Mouse (Mus musculus) adrenal gland, adult 10 weeks (tissue): ENCODE results near the gene Ciz1. TPM values are rescaled to one million over a fixed set of nuclear protein-coding genes. Genes with fewer than 3 reads are reported as not detected.

Source experiments
- polyA plus RNA-seq: library from polyadenylated mRNA; stranded (reverse); fragments of 350-450 nt; fragmentation: Illumina TruSeq; extraction: RNeasy Lipid Tissue Mini Kit (QIAGEN cat#74804); gene quantifications from one replicate; pipeline ENCODE4 v1.2.3, GENCODE M21; 2014; ENCODE audit warnings: low read depth, low replicate concordance

Gene Ciz1
- polyA plus RNA-seq: 8.1 TPM

DNA sequence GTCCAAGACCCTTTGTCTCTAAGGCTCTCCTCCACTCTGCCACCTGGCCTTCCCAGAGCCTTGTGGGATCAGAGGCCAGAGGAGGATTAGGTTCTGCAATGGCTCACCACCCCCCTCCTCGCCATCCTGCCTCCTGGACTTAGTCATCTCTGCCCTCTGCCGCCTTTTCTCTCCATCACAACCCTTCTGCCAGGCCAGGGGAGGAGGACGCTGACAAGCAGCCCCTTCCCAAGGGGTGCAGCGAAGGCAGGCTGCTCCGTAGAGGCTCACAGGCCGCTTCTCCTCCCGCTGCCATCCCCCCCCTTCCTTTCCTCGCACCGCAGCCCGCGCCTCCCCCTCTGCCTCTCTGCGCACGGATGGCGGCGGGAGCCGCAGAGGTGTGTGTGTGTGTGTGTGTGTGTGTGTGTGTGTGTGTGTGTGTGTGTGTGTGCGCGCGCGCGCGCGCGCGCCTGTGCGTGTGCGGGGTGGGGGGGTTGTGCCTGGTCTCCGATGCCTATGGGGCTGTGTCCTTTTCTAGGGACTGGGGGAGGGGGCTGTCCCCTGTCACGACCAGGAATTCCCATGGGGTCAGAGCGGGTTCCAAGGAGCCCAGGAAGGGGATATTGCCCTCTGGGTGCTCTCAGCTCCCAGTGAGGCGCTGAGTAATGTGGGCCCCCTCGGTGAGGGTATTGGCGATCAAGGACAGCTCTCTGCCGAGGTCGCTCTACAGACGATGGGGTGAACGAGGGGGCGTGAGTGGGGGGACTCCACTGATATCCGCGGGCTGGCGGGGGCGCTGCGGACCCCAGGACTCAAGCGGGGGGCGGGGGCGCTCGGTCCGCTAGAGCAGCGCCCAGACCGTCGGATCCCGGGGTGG is at the start of gene Ciz1:
Gene Ciz1, plus strand, starts transcription at position 177 of the 856 bp plus-strand sequence.

GRCm38 (mm10) chr2:32353007-32353542 is 948 bp downstream of the Ciz1 start, which contains the start of gene Dnm1:
Dnm1 (minus strand) TSS chr2:32353338.

GRCm38 (mm10) chr2:32381775-32382223 is 29.7 kb downstream of the Ciz1 start, which contains the start of gene 1110008P14Rik:
1110008P14Rik (minus strand) TSS chr2:32381938.

GRCm38 (mm10) chr2:32387706-32388490 is 35.8 kb downstream of the Ciz1 start, which contains the start of gene Lcn2:
Lcn2 (minus strand) TSS chr2:32388252.

DNA sequence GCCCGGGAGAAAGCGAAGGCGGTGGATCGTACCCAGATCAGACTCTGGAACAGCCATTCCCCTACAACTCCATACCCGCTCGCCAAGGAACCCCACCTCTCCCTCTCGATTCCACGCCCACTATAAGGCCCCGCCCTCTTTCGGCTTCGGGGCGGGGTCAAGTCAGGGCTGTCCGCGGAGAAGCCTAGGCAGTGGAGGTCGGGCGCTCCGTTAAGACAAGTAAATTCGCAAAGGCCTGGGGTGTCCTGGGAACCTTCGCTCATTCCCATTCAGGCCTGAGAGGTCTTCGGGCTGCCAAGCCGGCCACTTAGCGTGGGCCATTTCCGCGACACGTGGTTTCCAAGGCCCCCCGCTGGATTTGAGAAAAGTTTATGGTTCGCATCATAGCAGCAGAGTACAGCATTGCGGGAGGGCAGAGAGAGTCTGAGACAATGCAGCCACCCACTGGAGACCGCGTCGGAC is 43.4 kb downstream of the Ciz1 start, which contains the start of gene Ptges2:
Gene Ptges2, plus strand, starts transcription at position 413 of the 462 bp plus-strand sequence.

Other genes starting within 250 kb of the Ciz1 start
- 47.2 TPM for gene Prrc2b, start 201.2 kb upstream of the Ciz1 start, polyA plus RNA-seq
- 13.4 TPM for gene Pomt1, start 115.7 kb upstream of the Ciz1 start, polyA plus RNA-seq
- gene Uck1, start 92.2 kb upstream of the Ciz1 start, polyA plus RNA-seq: 31.3 TPM
- 32.3 TPM for gene Golga2, start 64.9 kb upstream of the Ciz1 start, polyA plus RNA-seq
- 367 TPM for gene Swi5, start 64.3 kb upstream of the Ciz1 start, polyA plus RNA-seq
- gene Dnm1, start 1.0 kb downstream of the Ciz1 start, polyA plus RNA-seq: 2.3 TPM
- 10.9 TPM for gene 1110008P14Rik, start 29.6 kb downstream of the Ciz1 start, polyA plus RNA-seq
- gene Lcn2, start 35.9 kb downstream of the Ciz1 start, polyA plus RNA-seq: not detected
- 4.5 TPM for gene Ptges2, start 43.6 kb downstream of the Ciz1 start, polyA plus RNA-seq
- 0.82 TPM for gene Naif1, start 98.1 kb downstream of the Ciz1 start, polyA plus RNA-seq
- gene Slc25a25, start 99.1 kb downstream of the Ciz1 start, polyA plus RNA-seq: 10.1 TPM
- 8.6 TPM for gene Fam102a, start 183.0 kb downstream of the Ciz1 start, polyA plus RNA-seq
- 2.4 TPM for gene Dpm2, start 218.5 kb downstream of the Ciz1 start, polyA plus RNA-seq
- not detected for gene Pip5kl1, start 222.5 kb downstream of the Ciz1 start, polyA plus RNA-seq
- gene 9430097D07Rik, start 223.4 kb downstream of the Ciz1 start, polyA plus RNA-seq: not detected
- 0.87 TPM for gene St6galnac4, start 234.8 kb downstream of the Ciz1 start, polyA plus RNA-seq
- 7.6 TPM for gene St6galnac6, start 247.4 kb downstream of the Ciz1 start, polyA plus RNA-seq